Mouse (Mus musculus): ENCODE measurements around the gene Slc37a2.

GRCm38 (mm10) chr9:37203884-37204283 is 51.7 kb downstream of the Slc37a2 start:
- TF ChIP-seq POLR2A (IDR thresholded peaks at IDR 0.05; ENCODE audit: control insufficient read depth, extremely low read depth, insufficient read depth, low read length, poor library complexity), result no peak
- TF ChIP-seq CTCF (IDR thresholded peaks at IDR 0.05; ENCODE audit: borderline replicate concordance, control insufficient read depth, extremely low read depth, insufficient read depth, low read length, poor library complexity), result no peak

All from thymus, adult 2 months (tissue).